Mouse (Mus musculus): ENCODE data around the gene Qrich2.

GRCm38 (mm10) chr11:116472275-116472674, 6.2 kb upstream of the Qrich2 start:
- TF ChIP-seq SMC3 (IDR thresholded peaks at IDR 0.05; ENCODE audit: low read depth, low read length) (no peak), USF1 (IDR thresholded peaks at IDR 0.05; ENCODE audit: low read depth, low read length) (no peak), MYC (IDR thresholded peaks at IDR 0.05; ENCODE audit: low read depth, low read length) (no peak), POLR2A (IDR thresholded peaks at IDR 0.05; ENCODE audit: control insufficient read depth in 1 of 2, insufficient read depth in 1 of 2, low read depth in 1 of 2, low read length in 2 of 2, poor library complexity in 1 of 2) (0 out of 4 replicates have a peak, but pooled peaks of 1 of the 2 experiments have one; percentile 20), MAX (IDR thresholded peaks at IDR 0.05; ENCODE audit: low read length) (no peak), ETS1 (IDR thresholded peaks at IDR 0.05; ENCODE audit: low read depth, low read length) (no peak), TBP (IDR thresholded peaks at IDR 0.05; ENCODE audit: low read depth, low read length) (no peak), CTCF (IDR thresholded peaks at IDR 0.05 in 2 of 3, conservative IDR thresholded peaks at IDR 0.05 in 1 of 3; ENCODE audit: control insufficient read depth in 1 of 3, insufficient read depth in 1 of 3, low read depth in 2 of 3, low read length in 3 of 3, poor library complexity in 1 of 3, severe bottlenecking in 1 of 3) (no peak), E2F4 (IDR thresholded peaks at IDR 0.05; ENCODE audit: borderline replicate concordance, low read depth, low read length) (no peak), KAT2A (conservative IDR thresholded peaks at IDR 0.05; ENCODE audit: low read depth, low read length) (no peak)

Measured in MEL (cell line).